In the genomic region with DNA sequence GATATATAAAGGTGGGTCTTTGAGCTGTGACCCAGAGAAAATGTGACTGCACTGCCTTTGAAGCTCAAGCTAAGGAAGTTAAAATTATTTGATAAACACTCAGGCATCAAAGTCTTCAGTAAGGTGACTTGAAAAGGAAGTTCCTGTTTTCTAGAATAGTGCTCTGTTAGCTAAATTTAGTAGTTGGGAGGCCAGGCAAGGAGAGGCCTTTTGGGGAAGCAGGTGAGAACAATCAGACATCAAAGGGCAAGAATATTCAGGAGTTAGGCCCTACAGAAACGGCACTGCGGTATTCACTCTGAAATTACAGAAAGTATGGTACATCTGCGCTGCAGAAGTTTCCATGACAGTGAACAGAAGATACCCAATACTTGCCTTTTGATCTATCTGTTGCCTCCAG, we compare ENCODE assay signal across 20 mouse cellular contexts. TPM values are rescaled to one million over a fixed set of nuclear protein-coding genes. Genes with fewer than 3 reads are reported as not detected.
DNase-seq lines count a peak whose midpoint lies in the region; ATAC-seq lines count a peak whose summit lies in the region.
"Had no signal": no experiment of that assay in that cellular context is flagged by ENCODE, and none has a peak within 500 bp of the region (broad histone marks: within the 10 kb centered on the region; RNA-seq: fewer than 3 reads in every experiment).

No protein-coding gene starts in this region.

- intact Hi-C loops in heart, postnatal 36 days (cut with DNase I), result no loop called here

- no peak overlapping the region for H3K27ac ChIP-seq in liver, embryonic 12.5 days
- H3K27ac ChIP-seq: heart, embryonic 10.5 days had no signal

- peak; percentile 9 to 10 for DNase-seq in spleen, postnatal 36 days (ENCODE audit: low spot score in 2 of 2)
- no peak for DNase-seq in spleen, postnatal 10 days (ENCODE audit: low spot score in 2 of 2)
- no peak for DNase-seq in heart, postnatal 36 days
- no peak for DNase-seq in left cerebral cortex, adult 18-20 months (ENCODE audit: low spot score in 2 of 2)
- DNase-seq in right cerebral cortex, postnatal 25 days, result no peak
- DNase-seq: gastrocnemius, postnatal 25 days; kidney, postnatal 25 days; liver; lung, embryonic 14.5 days had no signal

- no peaks in the 10 kb centered on the region for H3K27me3 ChIP-seq in liver, embryonic 12.5 days (replicated peaks)

- WGBS in liver, embryonic 12.5 days (ENCODE audit: insufficient replicate concordance), result 63% methylated on average over 3 of the region's 3 CpGs

- no peak overlapping the region for H3K4me3 ChIP-seq in liver, embryonic 12.5 days
- H3K4me3 ChIP-seq: erythroblast, embryonic 14.5 days; heart, embryonic 10.5 days had no signal

- peaks cover 22% of the 10 kb centered on the region for H3K4me1 ChIP-seq in liver, embryonic 12.5 days
- H3K4me1 ChIP-seq: heart, embryonic 10.5 days had no signal

- peak; percentile 68 for ATAC-seq in activated CD4-positive, CD25-positive, alpha-beta regulatory T cell, adult 4 months
- 0 out of 2 replicates have a peak, but pooled peaks have one; percentile 8 for ATAC-seq in megakaryocyte-erythroid progenitor cell, adult 5-6 weeks (replicated peaks; ENCODE audit: low FRiP score, low TSS enrichment, poor library complexity, severe bottlenecking)
- ATAC-seq in liver, embryonic 12.5 days, result no peak
- ATAC-seq: intestine, postnatal 0 days had no signal

- no peak overlapping the region for H3K4me2 ChIP-seq in liver, embryonic 12.5 days
- H3K4me2 ChIP-seq: lung, embryonic 14.5 days had no signal

- H3K9ac ChIP-seq in liver, embryonic 12.5 days, result no peak overlapping the region
- H3K9ac ChIP-seq: lung, embryonic 14.5 days had no signal

- peaks cover 13% of the 10 kb centered on the region for H3K36me3 ChIP-seq in liver, embryonic 12.5 days
- H3K36me3 ChIP-seq: heart, embryonic 10.5 days had no signal

- H3K9me3 ChIP-seq in liver, embryonic 12.5 days (replicated peaks), result no peaks in the 10 kb centered on the region
- H3K9me3 ChIP-seq: heart, embryonic 10.5 days had no signal

RNA-seq across cellular contexts. Expression of gene Esyt2, which starts 34.5 kb away (rescaled TPM):
- polyA plus RNA-seq in activated CD4-positive, CD25-positive, alpha-beta regulatory T cell, adult 4 months (2017; shearing (Covaris generic)), result 10 to 100 TPM; 43.2 to 55.5 TPM
- 59.9 and 75.9 TPM in 2 replicates for total RNA-seq in megakaryocyte-erythroid progenitor cell, adult 5-6 weeks (2014; fragmentation: Nextera tagmentation)
- total RNA-seq in megakaryocyte-erythroid progenitor cell, adult 5-6 weeks (2017), result 63.8 and 90.7 TPM in 2 replicates
- 16.2 and 17.3 TPM in 2 replicates for polyA plus RNA-seq in liver, embryonic 12.5 days (2016; fragmentation: Nextera tagmentation; extraction: Ambion mirVana)
- 10 to 100 TPM; 27.7 to 29.9 TPM for total RNA-seq in heart, postnatal 36 days (2021)
- 10 to 100 TPM; 57.8 to 58.5 TPM for total RNA-seq in left cerebral cortex, adult 18-20 months (2021)

RNA-seq across cellular contexts. Expression of gene Gm11027, which starts 40.3 kb away (rescaled TPM):
- not detected for polyA plus RNA-seq in activated CD4-positive, CD25-positive, alpha-beta regulatory T cell, adult 4 months (2017; shearing (Covaris generic))
- not detected in 2 replicates for total RNA-seq in megakaryocyte-erythroid progenitor cell, adult 5-6 weeks (2014; fragmentation: Nextera tagmentation)
- total RNA-seq in megakaryocyte-erythroid progenitor cell, adult 5-6 weeks (2017), result not detected in 2 replicates
- polyA plus RNA-seq in liver, embryonic 12.5 days (2016; fragmentation: Nextera tagmentation; extraction: Ambion mirVana), result not detected in 2 replicates
- total RNA-seq in heart, postnatal 36 days (2021), result not detected
- not detected for total RNA-seq in left cerebral cortex, adult 18-20 months (2021)
- total RNA-seq: adrenal gland, postnatal 4 days; gastrocnemius, postnatal 25 days; left cerebral cortex, postnatal 10 days had no signal
- polyA plus RNA-seq: erythroblast, embryonic 14.5 days; frontal cortex, adult 2 months; heart, embryonic 10.5 days; hindbrain, embryonic 11.5 days; intestine, postnatal 0 days; lung, embryonic 14.5 days; stomach, embryonic 14.5 days had no signal

RNA-seq across cellular contexts. Expression of gene Wdr60, which starts 52.7 kb away (rescaled TPM):
- polyA plus RNA-seq in activated CD4-positive, CD25-positive, alpha-beta regulatory T cell, adult 4 months (2017; shearing (Covaris generic)), result under 1 TPM; 0.38 to 0.75 TPM
- total RNA-seq in megakaryocyte-erythroid progenitor cell, adult 5-6 weeks (2014; fragmentation: Nextera tagmentation), result 35.1 and 35.7 TPM in 2 replicates
- total RNA-seq in megakaryocyte-erythroid progenitor cell, adult 5-6 weeks (2017), result 33.8 and 38.9 TPM in 2 replicates
- polyA plus RNA-seq in liver, embryonic 12.5 days (2016; fragmentation: Nextera tagmentation; extraction: Ambion mirVana), result 5.3 and 5.9 TPM in 2 replicates
- 1 to 10 TPM; 2.2 to 2.7 TPM for total RNA-seq in heart, postnatal 36 days (2021)
- total RNA-seq in left cerebral cortex, adult 18-20 months (2021), result 10 to 100 TPM; 17.2 to 18.2 TPM

Comparison
In these comparisons a context has a peak if more than half of its experiments do, and no peak if none do; other contexts are left out.
1. DNase-seq: peak in spleen, postnatal 36 days (2 of 2); none in spleen, postnatal 10 days (0 of 2), heart, postnatal 36 days (0 of 2), left cerebral cortex, adult 18-20 months (0 of 2) and right cerebral cortex, postnatal 25 days (single experiment).
2. RNA of gene Wdr60, which starts 52.7 kb away (total RNA-seq): 33.8 to 38.9 TPM in megakaryocyte-erythroid progenitor cell, adult 5-6 weeks and 17.2 to 18.2 TPM in left cerebral cortex, adult 18-20 months; 2.2 to 2.7 TPM in heart, postnatal 36 days; every median in the first group is over 4 times any median in the second.